Mouse (Mus musculus) T-cell, adult 2 months (primary cell): ENCODE results near the gene 1700029I15Rik.

Experiments
- DNase-seq: peaks from one replicate; pipeline ENCODE4 v3.0.0; 2022; ENCODE audit warnings: low spot score

Gene 1700029I15Rik

GRCm38 (mm10) chr2:92381901-92382588, at the start of gene 1700029I15Rik:
Gene 1700029I15Rik, plus strand, starts transcription at chr2:92382538.
- no peak for DNase-seq

- no peak for DNase-seq
Measured at GRCm38 (mm10) chr2:92342418-92342817, 39.9 kb upstream of the 1700029I15Rik start.

DNA sequence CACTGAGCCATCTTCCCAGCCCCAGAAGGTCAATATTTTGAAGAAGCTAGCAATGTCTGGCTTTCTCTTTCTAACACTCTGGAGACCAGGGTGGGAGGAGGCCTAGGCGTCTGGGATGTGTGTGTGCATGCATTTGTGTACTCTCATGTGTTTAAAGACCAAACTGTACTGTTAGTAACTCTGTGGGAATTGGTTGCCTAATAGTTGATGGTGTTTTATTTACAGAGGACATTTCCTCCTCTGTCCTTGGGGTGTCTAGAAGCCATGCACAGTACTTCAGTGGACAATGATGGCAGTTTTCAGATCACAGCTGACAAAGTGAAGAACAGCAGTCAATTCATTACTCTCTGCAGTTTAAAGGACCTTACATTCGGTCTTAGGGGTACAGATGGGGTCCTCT, 35.1 kb upstream of the 1700029I15Rik start:
- DNase-seq: no peak

DNA sequence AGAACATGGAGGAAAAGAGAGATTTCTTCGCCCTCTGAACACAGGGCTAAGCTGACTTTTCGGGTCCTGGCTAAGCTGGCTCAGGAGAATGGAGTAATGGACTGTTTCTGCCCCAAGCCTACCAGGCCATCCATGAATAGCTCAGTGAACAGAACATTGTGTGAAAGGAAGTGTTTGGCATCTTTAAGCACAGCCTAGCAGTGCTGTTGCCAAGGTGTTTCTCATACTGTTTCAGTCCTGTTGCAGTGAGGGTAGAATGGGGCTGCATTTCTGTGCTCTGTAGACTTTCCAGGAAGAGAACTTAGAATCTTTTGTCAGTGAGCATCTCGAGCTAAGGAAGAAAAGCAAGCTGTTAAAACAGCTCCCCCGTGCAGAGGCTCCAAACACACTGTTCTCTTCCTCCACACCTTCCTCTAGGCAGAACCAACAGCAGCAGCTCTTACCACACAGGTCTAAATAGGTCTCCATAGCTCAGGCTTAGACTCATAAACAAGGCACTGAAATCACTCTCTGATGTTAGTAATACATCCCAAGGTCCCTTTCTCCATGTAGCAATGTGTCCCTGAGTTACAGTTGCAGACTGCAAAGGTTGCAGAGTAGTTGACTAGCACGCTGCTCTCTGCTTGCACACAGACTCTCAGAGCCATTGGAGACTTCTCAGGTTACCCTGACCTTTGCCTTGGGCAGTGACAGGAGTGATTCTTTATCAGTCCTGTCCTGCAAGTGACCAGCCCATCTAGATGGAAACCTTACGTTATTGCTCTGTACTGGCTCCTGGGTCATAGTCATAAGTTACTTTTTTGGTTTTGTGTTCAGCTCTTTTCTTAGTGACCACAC, 32.5 kb upstream of the 1700029I15Rik start:
- DNase-seq: no peak

DNA sequence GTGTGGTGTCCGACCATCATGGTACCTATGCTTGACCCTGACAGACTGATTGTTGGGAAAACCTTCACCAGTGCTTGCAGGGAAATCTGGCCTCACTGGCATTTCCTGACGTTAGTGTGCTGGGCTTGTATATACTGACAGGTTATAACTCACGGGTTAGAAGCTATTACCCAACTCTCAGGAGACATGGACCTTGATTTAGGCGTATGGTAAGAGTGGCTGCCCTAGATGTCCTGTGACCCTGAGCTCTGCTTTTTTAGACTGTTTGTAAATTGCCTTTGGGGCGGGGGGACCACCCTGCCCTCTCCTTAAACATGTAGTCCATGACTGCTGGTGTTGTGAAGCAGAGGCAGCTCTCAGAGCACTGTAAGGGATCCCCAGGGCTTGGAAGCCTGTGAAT, 31.7 kb upstream of the 1700029I15Rik start:
- no peak for DNase-seq

- no peak for DNase-seq
Measured at GRCm38 (mm10) chr2:92353402-92353801, 28.9 kb upstream of the 1700029I15Rik start.

GRCm38 (mm10) chr2:92354224-92354623, 28.1 kb upstream of the 1700029I15Rik start:
- DNase-seq: no peak

DNA sequence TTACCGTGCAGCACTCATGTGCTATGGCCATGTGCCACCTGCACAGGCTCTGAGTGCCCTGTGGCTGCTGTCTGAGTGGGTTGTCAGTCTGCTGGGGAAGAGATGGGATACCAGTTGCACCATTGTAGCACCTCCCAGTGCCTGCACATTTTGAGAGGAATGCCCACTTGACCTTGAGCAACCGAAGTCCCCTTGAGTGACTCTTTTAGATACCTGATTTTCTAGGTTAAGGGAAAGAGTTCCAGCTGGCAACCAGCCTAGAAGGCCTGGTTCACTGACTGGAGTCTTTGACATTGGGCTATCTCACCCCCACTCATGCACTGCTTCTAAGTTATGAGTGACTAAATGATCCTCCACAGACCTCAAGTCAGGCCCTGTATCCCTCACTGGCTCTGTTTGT, 23.0 kb upstream of the 1700029I15Rik start:
- DNase-seq: no peak

- no peak for DNase-seq
Measured at GRCm38 (mm10) chr2:92360186-92360823, 22.0 kb upstream of the 1700029I15Rik start.

GRCm38 (mm10) chr2:92360893-92361292, 21.4 kb upstream of the 1700029I15Rik start:
- no peak for DNase-seq

GRCm38 (mm10) chr2:92361795-92362194, 20.5 kb upstream of the 1700029I15Rik start:
- no peak for DNase-seq

GRCm38 (mm10) chr2:92362571-92363228, 19.6 kb upstream of the 1700029I15Rik start:
- DNase-seq: no peak

GRCm38 (mm10) chr2:92364086-92364485, 18.3 kb upstream of the 1700029I15Rik start:
- no peak for DNase-seq

DNA sequence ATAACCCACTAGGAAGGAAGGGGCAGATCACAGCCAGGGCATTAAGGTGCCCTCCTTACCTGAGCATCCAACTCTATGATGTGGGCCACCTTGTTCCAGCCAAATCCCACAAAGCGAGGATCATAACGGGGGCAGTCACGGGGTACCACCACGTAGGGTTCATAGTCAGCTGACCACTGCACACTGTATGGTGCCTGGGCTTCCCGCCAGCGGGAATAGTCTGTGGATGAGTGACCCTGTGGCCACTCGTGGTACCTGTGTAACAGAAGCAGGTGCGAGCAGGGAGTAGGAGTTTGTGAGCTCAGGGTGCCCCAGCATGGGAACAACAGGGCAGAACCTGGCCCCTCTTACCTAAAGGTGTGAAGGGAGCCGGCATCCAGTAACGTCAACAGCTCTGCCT, 16.8 kb upstream of the 1700029I15Rik start:
- DNase-seq: no peak

- DNase-seq: no peak
Measured at GRCm38 (mm10) chr2:92367383-92368029, 14.8 kb upstream of the 1700029I15Rik start.

GRCm38 (mm10) chr2:92370375-92370774, 12.0 kb upstream of the 1700029I15Rik start:
- DNase-seq: no peak

DNA sequence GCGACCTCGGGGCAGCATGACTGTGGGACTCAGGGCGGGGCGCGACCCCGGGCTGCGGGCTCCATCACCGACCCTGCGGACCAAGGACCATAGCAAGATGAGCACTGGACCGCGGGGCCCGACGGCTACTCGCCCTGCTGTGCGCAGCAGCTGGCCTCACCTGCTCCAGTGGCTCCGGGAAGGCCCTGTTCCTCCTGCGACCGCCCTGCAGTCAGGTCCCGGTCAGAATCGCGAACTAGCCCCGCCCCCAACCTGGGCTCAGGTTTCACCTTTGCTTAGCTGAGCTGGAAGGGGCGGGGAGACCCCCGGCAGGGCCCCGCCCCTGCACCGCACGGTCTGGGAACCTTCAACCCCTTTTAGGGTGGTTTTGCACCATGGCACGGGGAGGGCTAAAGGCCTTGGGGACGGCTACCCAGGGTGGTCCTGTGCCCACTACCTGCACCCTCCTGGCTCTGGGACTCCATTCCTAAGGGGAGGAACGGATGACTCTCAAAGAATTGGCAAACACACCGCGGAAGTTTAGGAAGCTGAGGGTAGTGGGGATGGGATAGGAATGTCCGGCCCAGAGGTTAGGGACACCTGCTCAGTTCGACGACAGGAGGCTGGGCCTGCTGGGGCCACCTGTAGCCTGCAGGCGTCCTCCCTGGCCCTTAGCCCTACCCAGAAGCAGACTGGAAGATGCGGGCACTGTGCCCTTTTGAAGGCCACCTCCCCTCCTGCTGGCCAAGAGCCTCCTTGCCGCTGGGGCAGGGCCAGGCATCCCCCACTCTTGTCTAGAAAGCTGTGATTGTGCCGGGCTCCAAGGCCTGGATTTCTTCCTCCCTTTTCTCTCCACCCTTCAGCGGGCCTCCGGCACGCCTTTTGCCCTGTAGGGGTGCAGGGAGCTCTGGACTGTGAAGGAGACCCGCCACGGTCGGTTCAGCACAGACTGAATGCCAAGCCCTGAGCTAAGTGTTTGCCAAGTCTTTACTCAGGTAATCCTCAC, 11.2 kb upstream of the 1700029I15Rik start:
- DNase-seq: no peak

DNA sequence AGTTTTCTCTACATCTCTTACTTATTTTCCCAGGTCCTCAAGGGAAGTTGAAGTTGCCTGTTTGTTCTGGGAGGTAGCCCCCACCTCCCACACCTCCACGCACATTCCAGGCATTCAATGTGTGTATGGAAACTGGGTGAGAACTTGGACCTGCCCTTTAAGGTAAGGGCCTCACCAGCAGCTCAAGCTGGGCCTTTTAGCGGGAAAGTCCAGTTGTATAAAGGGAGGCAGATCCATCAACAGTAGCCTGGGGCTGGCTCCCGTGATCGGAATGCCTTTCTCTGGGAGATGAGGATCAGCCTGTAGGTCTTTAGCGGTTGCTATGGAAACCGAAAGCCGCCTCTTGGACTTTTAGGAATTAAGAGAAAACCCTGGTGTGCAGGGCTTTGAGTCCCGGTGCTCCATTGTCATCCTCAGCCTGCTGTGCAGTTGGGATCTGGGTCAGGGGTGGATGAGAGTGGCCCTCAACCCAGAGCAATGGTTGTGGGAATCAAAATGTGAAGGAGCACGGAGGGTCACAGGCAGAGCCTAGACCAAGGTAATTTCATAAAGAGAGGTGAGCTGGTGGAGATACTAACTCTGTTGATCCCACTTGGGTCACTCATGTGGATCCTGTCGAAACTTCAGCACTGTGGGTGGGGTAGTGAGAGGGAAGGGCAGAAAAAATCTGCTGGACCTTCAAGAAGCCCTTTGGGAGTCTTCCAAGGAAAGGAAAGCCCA, 10.2 kb upstream of the 1700029I15Rik start:
- no peak for DNase-seq

DNA sequence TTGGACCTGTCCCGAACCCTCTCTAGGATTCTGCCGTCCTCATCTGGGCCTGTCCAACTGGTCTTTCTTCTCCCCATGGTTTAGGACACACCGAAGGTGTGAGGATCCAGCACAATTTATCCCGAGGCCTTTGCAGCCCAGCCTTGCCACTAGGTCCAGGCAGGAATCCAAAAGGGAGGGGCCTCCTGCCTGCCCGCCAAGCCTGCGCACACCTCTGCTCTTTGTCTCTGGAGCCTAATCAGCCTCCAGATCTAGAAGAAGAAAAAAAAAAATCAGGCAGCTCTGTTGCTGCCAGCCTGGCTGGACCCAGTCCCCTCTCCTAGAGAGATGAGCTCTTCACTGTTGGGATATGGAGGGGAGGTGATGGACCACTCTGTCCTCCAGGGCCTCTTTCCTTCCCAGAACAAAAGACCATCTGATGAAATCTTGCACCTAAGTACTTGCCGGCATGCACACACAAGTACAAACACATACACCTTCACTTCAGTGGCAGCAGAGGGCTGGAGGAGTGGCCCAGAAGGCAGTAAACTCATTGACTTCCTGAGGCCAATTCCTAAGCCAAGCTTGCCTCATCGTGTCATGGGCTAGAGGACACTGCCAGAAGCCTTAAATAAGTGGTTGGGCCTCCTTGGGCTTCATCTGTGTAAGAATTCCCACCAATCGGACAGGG, 9.4 kb upstream of the 1700029I15Rik start:
- DNase-seq: no peak
